Mouse (Mus musculus) forebrain, embryonic 11.5 days (tissue): ENCODE data around the gene Zer1. TPM values are rescaled to one million over a fixed set of nuclear protein-coding genes. Genes with fewer than 3 reads are reported as not detected.

Experiments
- ATAC-seq: fragments of 200-750 bp; cut with Nextera tagmentation; replicated peaks from 2 replicates; pipeline ENCODE4 v1.8.0; 2017; ENCODE audit warnings: moderate TSS enrichment; ENCODE audit not compliant: low FRiP score
- DNase-seq: peaks from one replicate; pipeline ENCODE4 v3.0.0-alpha.2; 2017; ENCODE audit warnings: low spot score
- H3K27ac ChIP-seq: fragments of 300-500 bp; sonication (generic); 2 replicates; pipeline ENCODE4 v1.5.1; 2014; ENCODE audit warnings: low read depth, low read length
- H3K27me3 ChIP-seq: fragments of 300-500 bp; sonication (generic); 2 replicates; pipeline ENCODE4 v1.6.1; 2014; ENCODE audit warnings: mild to moderate bottlenecking, low read length, mixed read lengths; ENCODE audit not compliant: control insufficient read depth, insufficient read depth
- H3K36me3 ChIP-seq: fragments of 300-500 bp; sonication (generic); 2 replicates; pipeline ENCODE4 v1.6.1; 2014; ENCODE audit warnings: mild to moderate bottlenecking, low read length, moderate library complexity, mixed read lengths; ENCODE audit not compliant: control insufficient read depth, insufficient read depth
- H3K4me1 ChIP-seq: fragments of 300-500 bp; sonication (generic); replicated peaks from 2 replicates; pipeline ENCODE4 v1.6.1; 2014; ENCODE audit warnings: low read length, mixed read lengths; ENCODE audit not compliant: control insufficient read depth, insufficient read depth
- H3K4me2 ChIP-seq: fragments of 300-500 bp; sonication (generic); 2 replicates; pipeline ENCODE4 v1.6.1; 2014; ENCODE audit warnings: low read depth, mild to moderate bottlenecking, low read length, moderate library complexity, mixed read lengths; ENCODE audit not compliant: severe bottlenecking
- H3K4me3 ChIP-seq: fragments of 300-500 bp; sonication (generic); 2 replicates; pipeline ENCODE4 v1.5.1; 2014; ENCODE audit warnings: low read depth, low read length
- H3K9ac ChIP-seq: fragments of 300-500 bp; sonication (generic); 2 replicates; pipeline ENCODE4 v1.6.1; 2014; ENCODE audit warnings: low read length
- H3K9me3 ChIP-seq: fragments of 300-500 bp; sonication (generic); 2 replicates; pipeline ENCODE4 v1.6.1; 2016; ENCODE audit warnings: low read length, mixed read lengths; ENCODE audit not compliant: control insufficient read depth
- WGBS: fragments of 180-500 bp; shearing (Covaris S2); extraction: QIAGEN DNeasy Blood & Tissue Kit; methylation state at CpG from one replicate; pipeline ENCODE4 v1.1.7; 2014; 5-methylcytosine and 5-hydroxymethylcytosine counted together
- polyA plus RNA-seq: library from polyadenylated mRNA; unstranded; fragments of >200 nt; fragmentation: Nextera tagmentation; extraction: Ambion mirVana; gene quantifications from 2 replicates; pipeline ENCODE4 v1.2.1, GENCODE M21; 2014

Zer1 gene
- polyA plus RNA-seq, 1 experiment from 2014 or later: 8.0 TPM

DNA sequence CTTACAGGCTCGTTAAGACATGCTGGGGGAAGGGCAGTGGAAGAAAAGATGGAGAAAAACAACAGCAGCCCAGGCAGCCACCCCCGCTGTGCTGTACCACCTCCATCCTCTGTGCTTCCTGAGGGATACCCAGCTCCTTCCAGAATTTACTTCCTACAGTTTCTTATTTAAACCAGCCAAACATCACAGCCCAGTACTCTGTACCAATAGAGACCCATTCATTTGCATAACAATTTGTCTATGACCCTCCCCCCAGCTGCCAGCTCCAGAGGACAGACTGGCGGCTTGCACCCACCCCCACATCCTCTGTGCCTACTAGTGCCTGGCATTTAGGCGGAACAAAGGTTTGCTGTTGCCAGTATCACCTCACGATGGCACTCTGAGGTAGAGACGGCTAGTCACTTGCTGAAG lies 4.7 kb downstream of the Zer1 start:
- Histone ChIP-seq H3K4me1 (peaks cover 11% of the 10 kb centered on the region; the same call in 1 of the 2 replicates), H3K27me3 (no peaks in the 10 kb centered on the region), H3K27ac (peak overlapping the region; percentile 59), H3K9ac (no peak overlapping the region; the same call in 1 of the 2 replicates), H3K9me3 (no peaks in the 10 kb centered on the region), H3K4me3 (no peak overlapping the region), H3K4me2 (no peak overlapping the region), H3K36me3 (no peaks in the 10 kb centered on the region)
- no peak for ATAC-seq
- DNase-seq: no peak
- WGBS: 11% methylated on average over 6 of the region's 6 CpGs

DNA sequence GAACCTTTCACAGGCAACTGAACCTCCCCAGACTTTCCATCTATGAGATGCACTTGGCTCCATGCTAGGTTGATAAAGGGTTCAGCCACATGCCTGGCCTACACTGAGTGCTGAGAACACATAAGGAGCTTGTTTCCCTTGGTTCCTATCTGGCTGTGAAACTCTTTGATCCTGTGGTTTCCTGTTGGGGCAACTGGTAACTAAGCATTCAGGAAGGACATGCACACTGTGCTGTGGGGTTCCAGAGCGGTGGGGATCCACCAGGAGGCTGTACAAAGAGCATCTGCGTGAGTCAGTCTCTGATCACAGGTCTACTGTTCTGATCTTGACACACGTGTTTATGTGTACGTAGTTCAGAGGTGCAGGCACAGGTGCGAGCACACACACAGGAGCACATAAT lies 11.8 kb downstream of the Zer1 start:
- Histone ChIP-seq H3K4me2 (no peak overlapping the region), H3K27me3 (no peaks in the 10 kb centered on the region), H3K4me1 (no peaks in the 10 kb centered on the region), H3K4me3 (no peak overlapping the region), H3K27ac (no peak overlapping the region), H3K9me3 (no peaks in the 10 kb centered on the region), H3K9ac (no peak overlapping the region), H3K36me3 (peaks cover 5% of the 10 kb centered on the region)
- 88% methylated on average over 5 of the region's 5 CpGs for WGBS
- DNase-seq (no peak), ATAC-seq (no peak)

DNA sequence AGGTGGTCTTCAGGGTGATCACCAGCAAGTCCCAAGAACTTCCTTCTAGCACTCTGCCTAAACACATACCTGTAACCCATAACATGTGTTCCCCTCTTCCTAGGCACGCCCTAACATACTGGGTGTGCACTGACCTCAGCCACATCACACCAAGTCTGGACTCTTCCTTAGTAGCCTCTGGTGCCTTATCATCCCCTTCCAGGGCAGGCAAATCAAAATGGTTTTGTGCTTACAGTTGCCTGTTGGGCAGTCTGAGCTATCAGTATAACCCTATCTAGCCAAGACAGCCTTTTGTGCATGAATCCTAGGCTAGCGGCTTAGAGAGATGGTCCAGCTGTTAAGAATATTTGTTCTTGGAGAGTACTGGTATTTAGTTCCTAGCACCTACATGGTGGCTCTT lies 12.9 kb downstream of the Zer1 start:
- Histone ChIP-seq H3K27ac (no peak overlapping the region), H3K4me2 (no peak overlapping the region), H3K9me3 (no peaks in the 10 kb centered on the region), H3K9ac (no peak overlapping the region), H3K4me1 (no peaks in the 10 kb centered on the region), H3K36me3 (peaks cover 5% of the 10 kb centered on the region), H3K27me3 (no peaks in the 10 kb centered on the region), H3K4me3 (no peak overlapping the region)
- ATAC-seq: no peak
- WGBS: 91% methylated on average over 2 of the region's 2 CpGs
- DNase-seq: no peak

DNA sequence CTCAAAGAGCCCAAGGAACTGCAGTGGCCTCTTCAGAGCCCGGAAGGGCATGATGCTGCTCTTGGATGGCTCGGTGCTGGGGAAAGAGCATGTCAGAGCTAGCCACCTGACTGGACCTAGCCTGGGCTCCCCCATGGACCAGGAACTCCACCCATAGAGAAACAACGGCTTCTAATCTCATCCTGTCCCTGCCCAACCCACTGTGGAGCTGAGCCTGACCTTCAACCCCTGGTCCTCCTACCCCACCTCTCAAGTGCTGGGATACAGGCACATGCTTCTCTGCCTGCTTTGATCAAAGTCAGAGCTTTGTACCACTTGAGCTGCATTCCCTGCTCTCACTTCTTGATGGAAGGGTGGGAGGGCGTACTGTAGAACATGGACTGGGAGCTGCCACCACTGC lies 16.1 kb downstream of the Zer1 start:
- Histone ChIP-seq H3K4me2 (no peak overlapping the region), H3K27me3 (no peaks in the 10 kb centered on the region), H3K4me1 (no peaks in the 10 kb centered on the region), H3K9me3 (no peaks in the 10 kb centered on the region), H3K36me3 (peaks cover 5% of the 10 kb centered on the region), H3K4me3 (no peak overlapping the region), H3K27ac (no peak overlapping the region), H3K9ac (no peak overlapping the region)
- ATAC-seq (no peak), DNase-seq (no peak)
- 91% methylated on average over 4 of the region's 4 CpGs for WGBS

DNA sequence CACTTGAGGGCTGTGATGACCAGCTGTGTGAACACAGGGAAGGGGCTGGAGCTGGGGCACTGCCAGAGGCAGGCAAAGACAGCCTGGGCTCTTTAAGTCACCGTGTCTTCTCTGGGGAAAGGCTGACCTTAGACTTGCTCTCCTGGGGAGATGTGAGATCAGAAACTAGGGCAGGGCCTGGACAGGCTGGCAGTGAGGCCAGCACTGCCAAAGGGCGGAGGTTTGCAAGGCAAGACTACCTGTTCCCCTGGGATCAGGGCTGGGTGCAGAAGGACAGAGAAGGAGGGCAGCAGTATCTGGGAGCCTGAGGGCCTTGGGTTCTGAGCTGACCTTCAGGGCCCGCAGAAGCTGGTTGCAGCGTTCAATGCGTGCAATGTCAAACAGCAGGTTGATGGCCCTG lies 16.7 kb downstream of the Zer1 start:
- peaks cover 5% of the 10 kb centered on the region; the same call in 1 of the 2 replicates for H3K36me3 ChIP-seq
- no peak overlapping the region for H3K4me3 ChIP-seq
- no peak overlapping the region for H3K4me2 ChIP-seq
- H3K27me3 ChIP-seq: no peaks in the 10 kb centered on the region
- WGBS: 96% methylated on average over 5 of the region's 5 CpGs
- no peak overlapping the region for H3K9ac ChIP-seq
- ATAC-seq (no peak), DNase-seq (no peak)
- no peaks in the 10 kb centered on the region for H3K9me3 ChIP-seq
- no peak overlapping the region for H3K27ac ChIP-seq
- H3K4me1 ChIP-seq: no peaks in the 10 kb centered on the region

DNA sequence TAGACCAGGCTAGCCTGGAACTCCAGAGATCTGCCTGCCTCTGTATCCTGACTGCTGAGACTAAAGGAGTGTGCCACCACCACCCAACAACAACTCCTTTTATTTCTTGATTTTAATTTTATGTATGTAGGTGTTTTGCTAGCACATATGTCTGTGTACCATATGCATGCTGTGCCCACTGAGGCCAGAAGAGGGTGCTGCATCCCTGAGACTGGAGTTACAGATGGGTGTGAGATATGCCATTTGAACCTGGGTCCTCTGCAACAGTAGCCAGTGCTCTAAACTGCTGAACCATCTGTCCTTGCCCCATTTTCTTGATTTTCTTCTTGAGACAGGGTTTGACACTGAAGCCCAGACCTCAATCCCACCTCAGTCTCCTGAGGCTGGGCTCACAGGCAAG lies 18.0 kb downstream of the Zer1 start:
- Histone ChIP-seq H3K4me1 (no peaks in the 10 kb centered on the region), H3K36me3 (peaks cover 5% of the 10 kb centered on the region; the same call in 1 of the 2 replicates), H3K9me3 (no peaks in the 10 kb centered on the region), H3K4me2 (no peak overlapping the region), H3K27me3 (no peaks in the 10 kb centered on the region), H3K27ac (no peak overlapping the region), H3K9ac (no peak overlapping the region), H3K4me3 (no peak overlapping the region)
- ATAC-seq: no peak
- peak; percentile 70 for DNase-seq

DNA sequence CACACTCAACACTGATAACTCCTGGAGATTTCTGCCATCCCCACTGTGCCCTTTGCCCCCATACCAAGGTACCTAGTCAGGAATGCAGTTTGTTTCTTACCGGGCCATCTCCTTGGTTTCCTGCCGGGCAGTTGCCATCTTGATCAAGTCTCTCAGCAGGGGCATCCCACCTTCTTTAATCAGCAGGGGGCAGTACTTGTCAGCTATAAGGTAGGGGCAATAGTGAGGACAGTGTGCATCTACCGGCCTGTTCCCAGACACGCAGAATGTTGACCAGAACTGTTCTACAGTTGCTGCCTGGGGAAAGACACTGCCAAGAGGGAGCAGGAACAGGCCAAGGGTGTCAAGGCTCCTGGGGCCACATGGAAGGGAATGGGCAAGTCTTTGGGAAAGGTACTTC lies 24.2 kb downstream of the Zer1 start:
- 86% methylated on average over 4 of the region's 4 CpGs for WGBS

DNA sequence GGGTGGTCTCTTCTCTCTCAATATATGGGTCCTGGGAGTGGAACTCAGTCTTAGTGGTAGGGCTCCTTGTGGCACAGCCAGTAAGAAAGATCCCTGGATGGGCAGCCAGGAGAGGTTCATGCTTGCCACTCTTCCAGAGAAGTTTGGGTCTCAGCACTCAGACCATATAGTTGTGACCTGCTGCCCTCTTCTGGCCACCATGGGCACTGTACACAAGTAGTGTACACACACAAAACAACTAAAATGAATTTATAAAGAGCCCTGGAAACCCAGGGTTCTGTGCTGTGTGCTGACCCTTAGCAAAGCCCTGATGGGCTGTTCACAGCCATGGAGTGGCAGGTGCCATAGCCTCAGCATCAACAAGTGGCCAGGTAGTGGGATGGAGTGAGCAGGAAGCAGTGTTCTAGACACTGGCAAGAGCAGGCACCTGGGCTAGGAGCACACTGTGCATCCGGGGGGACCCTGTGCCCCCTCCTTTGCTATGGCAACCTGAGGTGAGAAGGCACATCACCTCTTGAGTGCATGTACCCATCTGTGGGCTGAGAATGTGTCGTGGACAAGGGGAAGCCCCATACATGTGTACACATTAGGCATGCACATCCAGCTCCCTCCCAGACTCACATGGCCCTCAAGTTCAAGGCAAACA lies 28.4 kb downstream of the Zer1 start:
- 71% methylated on average over 2 of the region's 2 CpGs for WGBS
- no peak overlapping the region for H3K27ac ChIP-seq
- ATAC-seq: no peak

More for the DNA sequence above, 24.2 kb downstream of the Zer1 start:
- ATAC-seq (no peak), DNase-seq (no peak)
- H3K27ac ChIP-seq: no peak overlapping the region
- H3K9me3 ChIP-seq: no peaks in the 10 kb centered on the region
- H3K36me3 ChIP-seq: no peaks in the 10 kb centered on the region
- H3K4me1 ChIP-seq: no peaks in the 10 kb centered on the region
- no peak overlapping the region for H3K4me3 ChIP-seq
- H3K27me3 ChIP-seq: no peaks in the 10 kb centered on the region
- H3K9ac ChIP-seq: no peak overlapping the region
- no peak overlapping the region for H3K4me2 ChIP-seq

DNA sequence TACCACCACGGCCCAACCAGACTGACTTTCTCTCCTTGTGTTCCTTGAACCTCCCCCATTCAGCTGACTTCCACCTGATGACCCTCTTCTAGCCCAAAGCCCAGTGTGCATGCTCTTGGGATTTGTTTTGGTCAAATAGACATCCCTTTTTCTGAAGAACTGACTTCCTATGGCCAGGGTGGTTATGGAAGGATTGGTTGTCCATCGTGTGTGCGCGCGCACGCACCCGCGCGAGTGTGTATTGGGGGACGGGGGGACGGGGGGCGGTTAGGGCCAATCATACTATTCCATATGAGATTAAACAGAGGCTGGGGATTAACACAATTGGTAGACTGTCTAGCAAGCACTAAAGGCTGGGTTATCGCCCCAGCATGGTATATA lies 30.2 kb downstream of the Zer1 start:
- Histone ChIP-seq H3K9me3 (no peaks in the 10 kb centered on the region), H3K4me1 (peaks cover 4% of the 10 kb centered on the region; the same call in 1 of the 2 replicates), H3K36me3 (no peaks in the 10 kb centered on the region), H3K9ac (peak overlapping the region; percentile 64), H3K4me3 (peak overlapping the region; percentile 58), H3K27me3 (no peaks in the 10 kb centered on the region), H3K27ac (peak overlapping the region; percentile 38; the same call in 1 of the 2 replicates), H3K4me2 (peak overlapping the region; percentile 75)
- WGBS: 4% methylated on average over 13 of the region's 13 CpGs
- ATAC-seq: no peak
- DNase-seq: no peak

More for the DNA sequence above, 28.4 kb downstream of the Zer1 start:
- H3K9ac ChIP-seq: no peak overlapping the region
- H3K27me3 ChIP-seq: no peaks in the 10 kb centered on the region
- DNase-seq: peak; percentile 70
- no peak overlapping the region for H3K4me3 ChIP-seq
- no peaks in the 10 kb centered on the region for H3K36me3 ChIP-seq
- no peak overlapping the region for H3K4me2 ChIP-seq
- no peaks in the 10 kb centered on the region for H3K9me3 ChIP-seq
- peaks cover 4% of the 10 kb centered on the region; the same call in 1 of the 2 replicates for H3K4me1 ChIP-seq
